Mouse (Mus musculus) lung, embryonic 15.5 days (tissue): Measurements from ENCODE around the gene Taf1d. TPM values are rescaled to one million over a fixed set of nuclear protein-coding genes. Genes with fewer than 3 reads are reported as not detected.

Experiments
- ATAC-seq: fragments of 200-750 bp; cut with Nextera tagmentation; 2 replicates; pipeline ENCODE4 v1.8.0; 2017; ENCODE audit warnings: moderate number of reproducible peaks, borderline replicate concordance; ENCODE audit not compliant: low FRiP score, low TSS enrichment; ENCODE audit errors: extremely low read depth
- H3K27ac ChIP-seq: fragments of 300-500 bp; sonication (generic); 2 replicates; pipeline ENCODE4 v1.5.1; 2015; ENCODE audit warnings: moderate library complexity, mild to moderate bottlenecking, inconsistent platforms
- H3K27me3 ChIP-seq: fragments of 300-500 bp; sonication (generic); 2 replicates; pipeline ENCODE4 v1.6.1; 2015; ENCODE audit warnings: inconsistent platforms
- H3K36me3 ChIP-seq: fragments of 300-500 bp; sonication (generic); 2 replicates; pipeline ENCODE4 v1.6.1; 2015; ENCODE audit warnings: inconsistent platforms
- H3K4me1 ChIP-seq: fragments of 300-500 bp; sonication (generic); 2 replicates; pipeline ENCODE4 v1.6.1; 2015; ENCODE audit warnings: inconsistent platforms
- H3K4me2 ChIP-seq: fragments of 300-500 bp; sonication (generic); 2 replicates; pipeline ENCODE4 v1.6.1; 2015; ENCODE audit warnings: inconsistent platforms, mild to moderate bottlenecking, moderate library complexity
- H3K4me3 ChIP-seq: fragments of 300-500 bp; sonication (generic); 2 replicates; pipeline ENCODE4 v1.5.1; 2015; ENCODE audit warnings: mild to moderate bottlenecking, inconsistent platforms
- H3K9ac ChIP-seq: fragments of 300-500 bp; sonication (generic); 2 replicates; pipeline ENCODE4 v1.6.1; 2015; ENCODE audit warnings: inconsistent platforms
- H3K9me3 ChIP-seq: fragments of 300-500 bp; sonication (generic); 2 replicates; pipeline ENCODE4 v1.6.1; 2016; ENCODE audit warnings: inconsistent platforms
- WGBS: fragments of 180-500 bp; shearing (Covaris S2); methylation state at CpG from one replicate; pipeline ENCODE4 v1.1.7; 2015; 5-methylcytosine and 5-hydroxymethylcytosine counted together
- microRNA-seq: library from miRNA; unstranded; fragments of <30 nt; microRNA quantifications from one replicate; pipeline ENCODE4, GENCODE M21; 2016
- polyA plus RNA-seq: library from polyadenylated mRNA; unstranded; fragments of >200 nt; fragmentation: Nextera tagmentation; extraction: Ambion mirVana; gene quantifications from 2 replicates; pipeline ENCODE4 v1.2.1, GENCODE M21; 2015

Taf1d gene
- polyA plus RNA-seq, 1 experiment from 2014 or later, result 67.5 TPM

DNA sequence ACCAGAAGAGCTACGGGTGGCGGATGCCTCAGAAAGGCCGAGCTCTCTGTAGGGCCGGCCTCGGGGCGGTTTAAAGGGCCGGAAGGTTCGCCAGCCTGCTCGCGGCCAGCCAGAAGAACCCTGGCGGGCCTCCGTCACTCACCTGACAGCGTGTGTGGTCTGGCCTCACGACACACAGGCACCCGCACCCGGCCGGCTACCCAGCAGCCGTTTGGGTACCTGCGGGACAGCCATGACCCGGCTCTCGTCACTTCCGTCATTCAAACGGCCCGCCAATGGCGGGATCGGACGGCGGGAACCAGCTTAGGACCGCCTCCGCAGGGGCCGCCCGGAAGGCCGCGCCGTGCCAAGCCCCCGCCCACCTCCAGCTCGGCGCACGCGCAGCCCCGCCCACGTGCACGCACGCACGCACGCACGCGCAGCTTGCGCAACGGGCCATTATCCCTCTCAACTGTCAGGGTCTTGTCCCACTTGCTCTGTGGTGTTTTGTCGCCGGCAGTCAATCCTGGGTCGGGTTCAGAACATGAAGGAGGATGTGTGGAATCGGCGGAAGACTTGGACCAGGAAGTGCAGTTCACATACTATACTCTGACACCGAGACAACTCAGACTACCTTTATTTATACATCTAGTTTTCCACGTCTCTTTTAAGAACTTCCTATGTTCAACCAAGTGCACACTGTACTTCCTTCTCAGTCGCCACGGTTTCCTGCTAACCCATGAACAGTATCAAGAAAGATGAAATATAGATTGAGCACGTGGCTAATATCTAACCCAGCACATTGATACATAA lies 51.7 kb downstream of the Taf1d start, which contains the start of gene Cep295:
Gene Cep295, minus strand, starts transcription at position 305 of the 792 bp plus-strand sequence.
- H3K27me3 ChIP-seq, result no peaks in the 10 kb centered on the region
- no peaks in the 10 kb centered on the region for H3K9me3 ChIP-seq
- peaks cover 2% of the 10 kb centered on the region; the same call in 1 of the 2 replicates for H3K36me3 ChIP-seq
- peak; percentile 100 for ATAC-seq
- H3K4me3 ChIP-seq, result peak within 1 kb of the TSS; percentile 79
- 2% methylated on average over 60 of the region's 60 CpGs for WGBS
- peaks cover 8% of the 10 kb centered on the region for H3K4me1 ChIP-seq
- peak within 1 kb of the TSS; percentile 58 for H3K4me2 ChIP-seq
- H3K27ac ChIP-seq, result peak within 1 kb of the TSS; percentile 76
- H3K9ac ChIP-seq, result peak within 1 kb of the TSS; percentile 83

DNA sequence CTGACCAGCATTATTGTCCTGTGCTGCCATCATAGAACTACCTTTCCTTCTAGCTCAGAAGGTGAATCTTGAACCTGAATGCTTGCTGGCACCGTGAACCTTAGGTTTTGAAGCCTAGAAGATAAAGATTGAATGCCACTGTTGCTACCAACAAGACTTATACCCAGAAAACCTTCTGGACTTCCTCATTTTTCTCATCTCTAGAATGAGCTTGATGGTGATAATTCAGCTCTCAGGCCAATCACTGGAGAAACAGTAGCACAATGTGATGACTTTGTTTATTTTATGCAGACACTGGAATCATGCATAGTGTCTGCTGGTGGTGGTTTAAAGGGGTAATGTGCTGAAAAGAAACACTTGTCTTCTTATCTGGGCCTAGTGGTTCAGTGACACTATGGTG lies 58.8 kb downstream of the Taf1d start:
- WGBS, result 50% methylated on average over 1 of the region's 1 CpGs
- Histone ChIP-seq H3K36me3 (no peaks in the 10 kb centered on the region), H3K4me1 (no peaks in the 10 kb centered on the region), H3K9ac (no peak overlapping the region), H3K4me3 (no peak overlapping the region), H3K4me2 (no peak overlapping the region), H3K27me3 (no peaks in the 10 kb centered on the region), H3K9me3 (no peaks in the 10 kb centered on the region), H3K27ac (no peak overlapping the region)
- no peak for ATAC-seq

DNA sequence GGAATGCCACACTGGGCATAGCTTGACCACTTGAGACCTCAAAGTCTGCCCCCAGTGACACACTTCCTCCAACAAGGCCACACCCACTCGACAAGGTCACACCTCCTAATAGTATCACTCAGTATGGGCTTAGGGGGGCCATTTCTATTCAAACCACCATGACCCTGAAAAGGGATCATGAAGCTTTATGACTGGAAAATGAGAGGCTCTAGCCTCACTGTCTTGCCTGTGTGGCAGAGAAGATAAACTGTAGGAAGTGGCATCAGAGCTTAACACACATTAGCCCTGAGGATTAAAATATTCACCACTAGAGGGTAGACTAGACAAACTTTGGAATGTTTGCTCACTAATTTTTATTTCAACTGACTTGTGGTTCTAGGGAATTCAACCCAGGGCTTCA lies 59.8 kb downstream of the Taf1d start:
- 0 out of 2 replicates have a peak, but pooled peaks have one; percentile 23 for ATAC-seq
- H3K9me3 ChIP-seq, result no peaks in the 10 kb centered on the region
- H3K9ac ChIP-seq, result no peak overlapping the region
- no peak overlapping the region for H3K4me3 ChIP-seq
- H3K4me2 ChIP-seq, result no peak overlapping the region
- no peaks in the 10 kb centered on the region for H3K27me3 ChIP-seq
- H3K36me3 ChIP-seq, result no peaks in the 10 kb centered on the region
- 96% methylated on average over 1 of the region's 1 CpGs for WGBS
- H3K4me1 ChIP-seq, result no peaks in the 10 kb centered on the region
- H3K27ac ChIP-seq, result no peak overlapping the region

DNA sequence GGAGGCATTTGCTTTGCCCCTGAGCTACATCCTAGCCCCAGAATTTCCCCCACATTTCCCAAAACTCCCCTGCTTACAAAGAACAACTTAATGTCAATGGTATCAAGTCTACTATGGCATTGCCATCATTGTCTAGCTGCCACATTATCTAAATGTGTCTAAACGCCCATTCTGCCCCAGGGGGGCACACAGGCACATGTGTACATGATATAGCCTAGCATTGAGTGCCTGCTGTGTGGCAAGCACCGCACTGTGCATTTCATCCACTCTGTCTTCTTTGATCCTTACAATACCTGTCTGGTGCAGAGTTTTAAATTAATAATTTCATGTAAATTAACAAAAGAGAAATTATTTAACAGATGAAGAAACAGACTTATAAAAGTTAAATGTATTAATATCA lies 60.2 kb downstream of the Taf1d start:
- Histone ChIP-seq H3K4me1 (no peaks in the 10 kb centered on the region), H3K4me3 (no peak overlapping the region), H3K36me3 (no peaks in the 10 kb centered on the region), H3K27me3 (no peaks in the 10 kb centered on the region), H3K9ac (no peak overlapping the region), H3K9me3 (no peaks in the 10 kb centered on the region), H3K27ac (no peak overlapping the region), H3K4me2 (no peak overlapping the region)
- no peak for ATAC-seq
- WGBS, result 63% methylated on average over 2 of the region's 2 CpGs

Small RNA genes within 50 kb of the gene (microRNA-seq; reads per million reads assigned to microRNA genes)
- gene Gm49349 (not detected), gene mmu-mir-7650 (not detected)

Other genes with a start within 250 kb of the Taf1d start
- gene Hephl1, start 194.1 kb upstream of the Taf1d start, polyA plus RNA-seq, result not detected in 2 replicates
- 0.82 and 1.3 TPM in 2 replicates for gene Vstm5, start 67.2 kb upstream of the Taf1d start, polyA plus RNA-seq
- 34.4 and 35.7 TPM in 2 replicates for gene Med17, start 26.3 kb upstream of the Taf1d start, polyA plus RNA-seq
- 9.0 and 10.0 TPM in 2 replicates for gene 4931406C07Rik, start 234 bp downstream of the Taf1d start, polyA plus RNA-seq
- 13.8 and 16.5 TPM in 2 replicates for gene Cep295, start 51.6 kb downstream of the Taf1d start, polyA plus RNA-seq
- gene Smco4, start 187.2 kb downstream of the Taf1d start, polyA plus RNA-seq, result 2.7 and 3.9 TPM in 2 replicates